Mouse (Mus musculus) spleen, postnatal 36 days (tissue): ENCODE results near the gene Mllt3.

Source experiments
- DNase-seq, 2 experiments: peaks; one replicate each; pipeline ENCODE4 v3.0.0; 2022; ENCODE audit warnings: low spot score in 2 of 2, mixed read lengths in 1 of 2

The Mllt3 gene

GRCm38 (mm10) chr4:88033216-88033653, at the start of gene Mllt3:
Mllt3 (minus strand) TSS chr4:88033364.
- DNase-seq = peak; percentile 96 to 97

DNA sequence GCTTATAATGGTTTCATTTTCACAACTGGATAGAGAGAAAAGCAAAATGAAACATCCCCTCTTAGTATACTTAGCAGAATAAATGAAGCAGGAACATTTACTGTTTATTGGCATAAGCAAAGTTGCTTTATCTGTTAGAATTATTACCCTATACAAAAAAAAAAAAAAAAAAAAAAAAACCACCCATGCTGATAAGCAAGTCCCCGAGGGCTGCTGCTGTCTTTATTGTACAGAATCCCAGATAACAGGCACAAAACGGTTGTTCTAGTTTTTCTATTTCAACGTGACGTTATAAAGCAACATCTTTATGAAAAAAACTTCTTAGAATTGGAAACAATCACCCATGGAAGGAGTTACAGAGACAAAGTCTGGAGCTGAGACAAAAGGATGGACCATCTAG, 49.2 kb upstream of the Mllt3 start:
- DNase-seq = no peak

DNA sequence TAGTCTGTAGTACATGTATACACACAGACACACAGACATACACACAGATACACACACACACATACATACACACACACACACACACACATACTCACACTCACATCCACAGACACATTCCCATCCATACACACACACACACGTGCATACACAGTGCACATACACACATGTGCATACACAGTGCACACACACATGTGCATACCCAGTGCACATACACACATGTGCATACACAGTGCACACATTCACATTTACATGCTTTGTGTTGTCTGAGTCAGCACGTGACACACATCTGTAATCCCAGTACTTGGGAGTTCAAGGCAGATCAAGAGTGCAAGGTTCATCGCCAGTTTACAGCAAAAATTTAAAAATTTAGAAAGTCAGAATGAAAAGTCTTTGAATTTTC, 48.7 kb upstream of the Mllt3 start:
- no peak for DNase-seq

GRCm38 (mm10) chr4:88081417-88081816, 48.3 kb upstream of the Mllt3 start:
- no peak for DNase-seq

DNA sequence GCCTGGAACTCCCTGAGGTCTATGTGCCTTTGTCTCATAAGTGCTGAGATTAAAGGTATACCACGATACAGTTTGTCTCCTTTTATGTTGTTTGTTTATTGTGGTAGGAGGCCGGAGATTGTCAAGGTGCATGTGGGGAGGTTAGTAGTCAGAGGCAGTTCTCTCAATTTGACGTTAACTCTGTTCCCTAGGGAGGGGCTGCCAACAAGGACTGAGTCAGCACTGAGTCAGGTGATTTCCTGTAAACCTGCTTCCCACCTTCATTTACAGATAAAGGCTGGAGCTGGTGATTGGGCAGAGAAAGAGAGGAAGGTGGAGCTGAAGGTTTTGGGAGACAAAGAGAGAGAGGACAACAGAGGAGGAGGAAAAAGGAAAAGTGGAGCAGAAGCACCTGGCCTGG, 45.8 kb upstream of the Mllt3 start:
- no peak for DNase-seq

DNA sequence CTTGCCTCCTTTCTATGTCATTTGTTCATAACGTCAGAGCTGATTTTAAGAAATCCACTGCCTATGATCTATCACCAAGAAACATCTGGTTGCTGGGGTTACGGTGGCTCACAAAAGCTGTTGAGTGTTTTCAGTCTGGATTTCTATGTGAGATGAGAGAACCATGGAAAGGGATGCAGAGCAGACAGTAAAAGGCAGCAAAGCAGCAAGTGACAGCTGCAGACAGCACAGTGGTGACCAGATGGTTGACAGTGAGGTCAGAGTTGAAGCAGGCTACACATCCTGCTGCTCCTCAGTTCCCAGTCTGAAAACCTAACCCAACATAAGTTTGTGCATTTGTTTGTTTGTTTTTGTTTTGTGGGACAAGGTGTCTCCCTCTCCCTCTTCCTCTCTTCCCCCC, 42.2 kb upstream of the Mllt3 start:
- no peak for DNase-seq

DNA sequence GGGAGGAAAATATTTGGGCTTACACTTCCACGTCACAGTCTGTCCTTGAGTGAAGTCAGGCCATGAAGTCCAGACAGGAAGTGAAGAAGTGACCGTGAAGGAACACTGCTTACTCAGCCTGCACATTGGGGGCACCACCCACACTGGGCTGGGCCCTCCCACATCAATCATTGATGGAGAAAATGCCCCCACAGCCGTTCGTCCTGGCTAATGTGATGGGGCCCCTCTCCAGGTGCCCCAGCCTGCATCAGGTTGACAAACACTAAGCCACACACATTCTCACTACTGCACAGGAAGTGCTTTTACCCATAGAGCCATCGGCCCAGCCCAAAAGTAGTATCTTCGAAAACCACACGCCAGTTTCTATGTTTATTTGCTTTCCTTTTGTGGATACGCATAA, 13.1 kb upstream of the Mllt3 start:
- DNase-seq = peak; percentile 26 to 41

DNA sequence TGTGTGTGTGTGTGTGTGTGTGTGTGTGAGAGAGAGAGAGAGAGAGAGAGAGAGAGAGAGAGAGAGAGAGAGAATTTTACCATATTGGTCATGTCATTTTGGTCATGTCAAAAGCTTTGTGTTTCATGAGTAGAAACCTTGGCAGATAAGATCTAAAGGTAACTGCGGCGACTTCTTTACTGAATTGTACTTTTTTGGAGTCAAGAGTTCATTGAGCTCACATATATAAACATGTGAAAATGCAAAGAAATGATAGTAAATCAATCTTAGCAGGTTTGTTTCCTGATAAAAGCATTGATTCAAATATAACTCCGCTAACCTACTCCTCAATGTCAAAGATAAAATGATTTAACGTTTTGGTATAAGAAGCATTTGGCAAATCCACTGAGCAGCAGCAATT, 12.0 kb upstream of the Mllt3 start:
- DNase-seq = no peak

DNA sequence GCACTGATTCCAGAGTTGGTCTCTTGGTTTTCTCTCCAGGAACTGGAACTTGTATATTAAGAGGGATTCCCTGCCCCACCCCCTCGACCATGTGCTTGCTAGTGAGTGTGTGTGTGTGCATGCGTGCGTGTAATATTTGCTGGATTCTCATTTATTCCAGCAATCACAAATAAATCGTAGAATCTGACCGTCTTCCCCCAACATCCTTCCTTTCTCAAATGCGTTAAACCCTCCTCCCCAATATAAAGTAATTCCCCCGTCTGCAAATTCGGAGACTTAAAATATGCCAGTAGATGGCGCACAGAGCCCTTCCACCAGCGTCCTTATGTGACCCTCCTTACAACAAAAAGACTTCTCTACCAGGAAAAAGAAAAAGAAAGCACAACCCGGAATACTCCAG, 2.2 kb upstream of the Mllt3 start:
- peak; percentile 46 to 59 for DNase-seq

DNA sequence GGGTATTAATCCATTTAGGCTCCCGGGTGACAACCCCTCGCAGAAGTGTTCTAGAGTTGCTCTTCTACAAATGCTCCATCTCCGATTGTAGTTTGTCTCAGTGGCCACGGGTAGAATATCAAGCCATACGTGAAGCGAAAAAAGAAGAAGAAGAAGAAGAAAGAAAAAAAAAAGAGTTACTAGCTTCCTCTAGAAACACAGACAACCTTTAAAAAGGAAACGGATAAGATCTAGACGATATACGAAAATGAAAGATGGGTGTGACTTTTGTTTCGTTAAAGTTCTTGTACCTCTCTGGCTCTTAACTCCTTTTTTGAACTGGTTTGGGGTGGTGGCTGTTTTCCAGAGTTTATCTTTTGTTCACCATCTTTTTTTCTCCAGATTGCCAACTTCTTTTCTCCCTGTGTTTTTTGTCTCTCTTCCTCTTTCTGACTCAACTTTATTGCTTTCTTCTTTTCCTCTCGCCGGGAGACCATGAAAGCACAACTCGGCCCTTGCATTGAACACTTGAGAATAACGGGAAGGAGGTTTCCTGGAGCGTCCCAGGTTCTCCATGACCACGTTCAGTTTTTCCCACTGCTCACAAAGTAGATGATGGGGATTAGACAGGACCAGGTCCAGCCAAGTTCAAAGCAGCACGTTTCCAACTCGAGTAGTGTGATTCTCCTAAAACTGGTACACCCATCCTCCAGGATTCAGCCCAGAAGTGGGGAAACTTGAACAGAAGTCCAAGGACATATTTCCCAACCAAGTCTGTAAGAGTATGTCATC, 1.4 kb upstream of the Mllt3 start:
- DNase-seq = peak in 1 of 2 experiments; percentile 21

DNA sequence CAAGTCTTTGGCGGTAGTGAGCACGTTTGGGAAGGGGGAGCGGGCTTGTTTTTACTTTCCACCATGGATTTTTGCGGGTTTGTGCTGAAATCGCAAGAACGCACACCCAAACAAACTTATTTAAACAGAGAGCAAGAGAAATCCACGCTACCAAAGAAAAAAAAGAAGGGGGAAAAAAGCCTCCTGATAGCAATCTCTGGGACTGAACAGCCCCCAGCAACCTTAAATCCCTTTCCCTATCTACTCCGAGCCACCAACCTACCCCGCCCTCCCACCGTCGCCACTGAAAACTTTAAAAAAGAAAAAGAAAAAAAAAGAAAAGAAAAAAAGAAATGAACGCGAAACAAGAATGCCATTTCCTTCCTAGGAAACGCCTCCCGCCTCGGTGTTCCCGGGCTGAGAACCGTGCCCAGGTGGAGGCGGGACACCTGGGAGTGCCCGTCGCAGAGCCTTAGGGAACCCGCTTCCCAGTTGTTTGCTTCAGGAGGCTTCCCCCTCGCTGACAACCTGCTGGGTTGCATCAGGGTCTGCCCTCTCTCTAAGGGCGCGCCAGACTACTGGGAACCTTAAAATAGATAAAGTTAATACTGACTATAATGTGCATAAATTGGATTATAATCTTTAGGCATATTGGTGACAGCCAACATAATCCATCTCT, 694 bp upstream of the Mllt3 start:
- peak in 1 of 2 experiments; percentile 5 for DNase-seq

DNA sequence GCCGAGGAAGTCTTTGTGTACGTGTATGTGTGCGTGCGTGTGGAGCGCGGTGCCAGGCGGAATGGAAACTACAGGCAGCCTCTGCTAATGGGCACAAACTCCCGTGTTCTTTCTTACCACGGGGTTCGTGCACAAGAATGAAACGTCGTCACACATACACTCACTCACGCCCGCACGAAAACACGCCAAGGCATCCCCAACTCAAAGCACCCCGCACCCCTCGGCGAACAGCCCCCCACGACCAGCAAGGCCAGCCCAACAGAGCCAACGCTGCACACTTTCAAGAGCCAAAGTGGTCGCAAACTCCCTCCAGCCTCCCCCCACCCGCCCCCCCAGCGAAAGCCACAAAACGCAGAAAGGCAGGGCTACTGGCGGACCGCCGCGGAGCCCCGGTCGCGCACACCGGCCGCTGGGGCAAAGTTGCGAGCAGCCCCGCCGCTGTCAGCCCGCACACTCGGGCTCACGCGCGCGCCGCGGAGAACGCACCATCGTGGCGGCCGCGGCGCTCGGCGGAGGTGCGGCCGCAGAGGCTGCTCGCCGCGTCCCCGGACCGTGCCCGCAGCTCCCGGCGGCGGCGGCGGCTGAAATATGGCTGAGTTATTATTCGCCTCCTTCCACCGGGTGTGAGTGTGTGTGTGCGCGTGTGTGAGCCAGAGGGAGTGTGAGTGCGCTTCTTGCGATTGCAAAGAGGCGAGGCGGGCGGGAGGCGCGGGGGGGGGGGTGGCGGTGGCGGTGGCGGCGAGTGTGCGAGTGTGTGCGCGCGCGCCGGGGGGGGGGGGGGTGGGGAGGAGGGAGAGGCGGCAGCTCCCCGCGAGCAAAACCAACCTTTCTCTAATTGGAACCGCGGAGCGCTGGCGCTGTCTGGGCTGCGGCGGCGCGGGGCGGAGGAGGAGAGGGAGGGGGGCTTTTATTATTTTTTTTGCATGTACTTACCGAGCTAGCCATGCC, 739 bp downstream of the Mllt3 start:
- DNase-seq = peak; percentile 34 to 43

DNA sequence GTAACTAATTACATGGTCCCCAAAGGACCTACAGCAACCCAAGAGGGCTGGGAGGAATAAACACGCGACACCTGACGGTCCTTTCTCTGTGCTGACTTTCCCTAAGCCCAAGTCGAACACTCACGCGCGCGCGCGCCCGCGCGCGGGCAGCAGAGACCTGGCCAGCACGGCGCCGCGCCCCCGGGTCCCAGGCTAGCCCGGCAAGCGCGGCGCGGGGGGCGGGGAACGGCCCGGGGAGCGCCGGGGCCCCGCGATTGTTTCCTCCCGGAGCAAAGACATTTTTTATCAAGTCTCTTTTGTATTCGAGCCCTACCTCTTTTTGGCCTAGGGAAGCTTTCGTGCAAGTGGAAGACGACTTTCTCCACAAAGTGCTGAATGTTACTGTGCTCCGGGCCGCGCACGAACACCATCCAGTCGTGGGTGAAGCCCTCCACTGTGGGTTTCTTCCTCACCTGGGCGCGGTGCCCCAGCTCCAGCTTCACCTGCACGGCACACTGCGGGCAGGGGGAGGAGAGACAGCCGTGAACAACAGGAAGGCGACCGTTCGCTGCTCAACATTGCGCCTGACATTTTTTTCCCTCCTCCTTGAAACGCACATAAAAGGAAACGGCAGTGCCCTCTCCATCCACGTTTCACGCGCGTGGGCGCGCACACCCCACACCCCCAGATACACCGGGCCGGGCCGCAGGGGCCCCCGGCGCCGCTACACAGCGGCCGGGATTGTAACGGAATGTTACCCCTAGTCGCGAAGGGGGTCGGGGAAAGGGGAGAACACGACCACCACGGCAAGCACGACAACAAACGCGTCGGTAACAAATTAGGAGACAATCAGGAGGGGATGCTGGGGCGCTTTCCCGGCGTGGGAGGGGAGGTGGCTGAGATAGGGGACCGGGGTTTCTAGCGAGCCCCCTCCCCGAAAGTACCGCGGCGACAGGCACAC, 1.7 kb downstream of the Mllt3 start:
- peak; percentile 28 to 31 for DNase-seq

DNA sequence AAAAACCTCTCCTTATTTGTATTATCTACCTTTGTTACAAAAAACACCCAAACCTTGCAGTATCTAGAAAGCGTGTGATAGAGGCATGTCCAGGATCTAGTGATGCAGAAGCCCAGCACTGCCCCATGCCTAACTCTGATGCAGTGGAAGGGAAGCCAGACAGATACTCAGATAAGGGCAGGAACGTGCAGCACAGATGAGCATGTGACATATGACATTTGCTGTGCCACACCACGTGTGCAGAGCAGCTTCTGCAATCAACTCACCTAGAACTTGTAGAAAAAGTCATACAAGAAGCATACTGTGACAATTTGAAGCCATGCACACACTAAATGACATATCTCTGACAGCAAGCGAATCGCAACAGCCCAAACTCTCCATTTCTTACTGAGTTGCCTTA, 9.6 kb downstream of the Mllt3 start:
- DNase-seq = no peak

DNA sequence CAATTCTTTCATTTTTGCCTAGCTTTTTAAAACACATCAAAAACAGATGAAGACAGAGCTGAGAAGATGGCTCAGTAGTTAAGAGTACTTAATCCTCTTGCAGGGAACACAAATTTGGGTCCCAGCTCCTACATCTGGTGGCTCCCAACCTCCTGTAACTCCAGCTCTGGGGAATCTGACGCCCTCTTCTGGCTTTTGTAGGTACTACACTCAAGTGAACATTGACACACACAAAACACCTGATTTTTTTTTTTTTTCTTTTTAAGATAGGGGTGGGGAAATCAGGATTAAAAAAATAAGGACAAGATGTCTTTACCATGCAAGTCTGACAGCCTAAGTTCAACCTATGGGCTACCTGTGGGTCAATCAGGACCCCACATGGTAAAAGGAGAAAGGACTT, 10.5 kb downstream of the Mllt3 start:
- DNase-seq = no peak

DNA sequence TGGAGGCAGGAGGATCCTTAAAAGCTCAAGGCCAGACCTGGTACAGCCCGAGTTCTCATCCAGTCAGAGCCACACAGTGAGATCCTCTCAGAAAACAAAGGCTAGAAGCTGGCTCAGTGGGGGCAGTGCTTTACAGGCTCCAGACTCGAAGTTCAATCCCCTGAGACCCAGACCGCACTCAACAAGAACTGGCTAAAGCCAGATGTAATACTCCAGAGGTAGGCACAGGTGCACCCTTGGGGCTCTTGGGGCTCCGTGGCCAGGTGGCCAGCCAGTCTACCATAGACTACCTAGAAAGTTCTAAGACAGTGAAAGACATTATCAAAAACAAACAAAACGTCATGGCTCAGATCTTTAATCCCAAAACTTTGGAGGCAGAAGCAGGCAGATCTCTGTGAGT, 12.7 kb downstream of the Mllt3 start:
- peak; percentile 27 to 36 for DNase-seq

DNA sequence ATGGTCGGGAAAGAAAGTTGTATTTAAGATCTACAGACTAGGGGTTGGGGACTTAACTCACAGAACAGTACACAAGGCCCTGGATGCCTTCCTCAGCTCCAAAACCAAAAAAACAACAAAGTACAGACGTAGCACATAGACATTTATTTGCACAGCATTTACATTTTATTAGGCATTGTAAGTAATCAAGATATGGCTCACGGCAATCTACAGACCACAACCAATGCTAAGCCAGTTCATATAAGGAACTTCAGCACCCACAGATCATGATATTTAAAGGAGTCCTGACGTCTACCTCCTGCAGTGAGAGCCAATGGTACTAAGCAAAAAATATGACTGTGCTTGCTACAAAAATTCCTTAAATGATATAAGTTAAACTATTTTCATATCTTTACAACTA, 13.5 kb downstream of the Mllt3 start:
- DNase-seq = no peak

DNA sequence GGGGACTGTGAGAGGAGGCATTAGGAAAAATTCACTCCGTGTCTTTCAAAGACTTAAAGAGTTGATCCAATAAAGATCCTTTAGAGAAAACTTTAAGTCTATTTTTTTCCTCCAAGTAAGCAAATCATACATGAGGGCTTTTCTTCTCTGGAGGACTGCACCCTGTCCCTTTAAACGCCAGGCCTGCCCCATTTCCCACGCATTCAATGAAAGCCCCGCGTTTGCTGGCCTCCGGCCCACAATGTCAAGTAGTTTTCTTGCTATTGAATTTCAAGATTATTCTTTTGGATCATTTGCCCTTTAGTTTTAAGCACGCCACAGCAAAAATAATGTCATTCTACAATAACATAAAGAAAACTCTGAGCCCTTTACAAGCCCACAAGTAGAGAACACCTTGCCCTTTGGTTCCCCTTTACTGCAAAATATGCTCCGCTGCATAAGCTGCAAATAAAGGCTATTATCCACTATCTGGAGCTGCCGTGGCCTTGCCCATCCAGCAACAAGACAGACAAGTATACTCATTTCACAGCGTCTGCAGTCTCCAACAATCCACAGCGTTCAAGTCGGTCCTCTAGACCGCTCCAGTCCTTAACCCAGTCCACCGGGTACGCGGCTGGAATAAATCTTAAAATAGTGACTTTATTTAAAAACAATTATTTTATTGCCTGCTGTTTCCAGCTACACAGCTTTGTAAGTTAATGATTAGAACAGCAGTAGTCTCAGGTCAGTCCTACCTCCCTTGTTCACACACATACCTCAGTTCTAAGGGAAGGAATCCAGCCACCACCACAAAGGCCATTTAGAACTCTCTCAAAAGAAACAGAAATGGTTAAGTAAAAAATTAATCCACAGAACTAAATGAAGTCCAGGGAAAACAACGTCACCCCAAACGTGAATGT, 15.5 kb downstream of the Mllt3 start:
- no peak for DNase-seq

GRCm38 (mm10) chr4:88015765-88016164, 17.4 kb downstream of the Mllt3 start:
- no peak for DNase-seq

DNA sequence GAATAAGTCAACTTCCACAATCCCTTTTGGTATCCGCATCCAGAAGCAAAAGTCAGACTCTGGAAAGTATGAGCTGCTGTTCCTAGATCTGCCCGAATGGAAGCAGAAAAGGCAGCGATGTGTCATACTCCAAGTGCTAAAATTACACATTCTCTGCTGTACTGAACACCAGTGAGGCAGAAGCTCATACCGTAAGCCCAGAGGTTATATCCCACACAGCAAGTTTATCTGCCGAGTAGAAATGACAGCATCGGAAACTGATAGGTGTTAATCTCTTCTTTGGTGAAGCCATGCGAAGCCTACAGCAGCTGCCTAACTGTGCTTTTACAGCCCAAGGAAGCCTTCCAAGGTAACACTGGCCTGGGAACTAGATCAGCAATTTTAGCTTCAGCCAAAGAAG, 17.9 kb downstream of the Mllt3 start:
- no peak for DNase-seq
